Mouse (Mus musculus) midbrain, postnatal 0 days (tissue): ENCODE measurements around the gene Antxr1. TPM values are rescaled to one million over a fixed set of nuclear protein-coding genes. Genes with fewer than 3 reads are reported as not detected.

ENCODE experiments used
- ATAC-seq: fragments of 200-750 bp; cut with Nextera tagmentation; 2 replicates; pipeline ENCODE4 v1.8.0; 2017; ENCODE audit warnings: moderate number of reproducible peaks, mild to moderate bottlenecking, moderate TSS enrichment, moderate library complexity; ENCODE audit not compliant: low FRiP score
- DNase-seq: peaks from one replicate; pipeline ENCODE4 v3.0.0-alpha.2; 2015; ENCODE audit warnings: low spot score
- H3K27ac ChIP-seq: fragments of 300-500 bp; sonication (generic); 2 replicates; pipeline ENCODE4 v1.5.1; 2014; ENCODE audit warnings: low read depth, mild to moderate bottlenecking, low read length, mixed read lengths
- H3K27me3 ChIP-seq: fragments of 300-500 bp; sonication (generic); 2 replicates; pipeline ENCODE4 v1.6.1; 2014; ENCODE audit warnings: low read length, control low read depth, mixed read lengths; ENCODE audit not compliant: insufficient read depth
- H3K36me3 ChIP-seq: fragments of 300-500 bp; sonication (generic); 2 replicates; pipeline ENCODE4 v1.6.1; 2014; ENCODE audit warnings: low read length, control low read depth, mixed read lengths; ENCODE audit not compliant: insufficient read depth
- H3K4me1 ChIP-seq: fragments of 300-500 bp; sonication (generic); 2 replicates; pipeline ENCODE4 v1.6.1; 2014; ENCODE audit warnings: mild to moderate bottlenecking, control low read depth, antibody characterized with exemption, low read length, mixed read lengths; ENCODE audit not compliant: insufficient read depth
- H3K4me2 ChIP-seq: fragments of 300-500 bp; sonication (generic); 2 replicates; pipeline ENCODE4 v1.6.1; 2014; ENCODE audit warnings: low read depth, mild to moderate bottlenecking, low read length, mixed read lengths; ENCODE audit not compliant: poor library complexity, severe bottlenecking
- H3K4me3 ChIP-seq: fragments of 300-500 bp; sonication (generic); 2 replicates; pipeline ENCODE4 v1.5.1; 2014; ENCODE audit warnings: low read depth, mild to moderate bottlenecking, low read length, moderate library complexity
- H3K9ac ChIP-seq: fragments of 300-500 bp; sonication (generic); replicated peaks from 2 replicates; pipeline ENCODE4 v1.6.1; 2014; ENCODE audit warnings: mild to moderate bottlenecking, low read length, moderate library complexity, mixed read lengths; ENCODE audit not compliant: poor library complexity, severe bottlenecking
- H3K9me3 ChIP-seq: fragments of 300-500 bp; sonication (generic); 2 replicates; pipeline ENCODE4 v1.6.1; 2016; ENCODE audit warnings: low read length, control low read depth
- CTCF ChIP-seq: IDR thresholded peaks from 2 replicates; pipeline ENCODE4 v1.5.1; 2016; ENCODE audit warnings: antibody characterized with exemption, mild to moderate bottlenecking
- WGBS: fragments of 180-500 bp; shearing (Covaris S2); extraction: QIAGEN DNeasy Blood & Tissue Kit; methylation state at CpG from one replicate; pipeline ENCODE4 v1.1.7; 2014; 5-methylcytosine and 5-hydroxymethylcytosine counted together
- polyA plus RNA-seq: library from polyadenylated mRNA; unstranded; fragments of >200 nt; fragmentation: Nextera tagmentation; extraction: Ambion mirVana; gene quantifications from 2 replicates; pipeline ENCODE4 v1.2.1, GENCODE M21; 2015
- total RNA-seq: library from RNA; depleted of rRNA; stranded (reverse); fragments of >200 nt; gene quantifications from 2 replicates; pipeline ENCODE4 v1.2.3, GENCODE M21; 2014

Gene Antxr1
- total and polyA plus RNA-seq, 2 experiments from 2014 or later: 2.9 to 13.1 TPM

- DNase-seq (no peak), ATAC-seq (no peak)
- TF ChIP-seq CTCF: no peak
- no peak overlapping the region for H3K9ac ChIP-seq
- no peaks in the 10 kb centered on the region for H3K9me3 ChIP-seq
- no peaks in the 10 kb centered on the region for H3K27me3 ChIP-seq
- no peak overlapping the region for H3K4me2 ChIP-seq
- peaks cover 2% of the 10 kb centered on the region; the same call in 1 of the 2 replicates for H3K4me1 ChIP-seq
- H3K27ac ChIP-seq: no peak overlapping the region
- H3K36me3 ChIP-seq: no peaks in the 10 kb centered on the region; the same call in 1 of the 2 replicates
- WGBS: 83% methylated on average over 13 of the region's 13 CpGs
- H3K4me3 ChIP-seq: no peak overlapping the region
Measured at GRCm38 (mm10) chr6:87219061-87219992, 116.3 kb downstream of the Antxr1 start.

GRCm38 (mm10) chr6:87216114-87216591 is 119.5 kb downstream of the Antxr1 start:
- Histone ChIP-seq H3K4me2 (no peak overlapping the region), H3K9me3 (no peaks in the 10 kb centered on the region), H3K36me3 (no peaks in the 10 kb centered on the region; the same call in 1 of the 2 replicates), H3K9ac (no peak overlapping the region), H3K27me3 (no peaks in the 10 kb centered on the region), H3K27ac (no peak overlapping the region), H3K4me1 (peaks cover 2% of the 10 kb centered on the region; the same call in 1 of the 2 replicates), H3K4me3 (no peak overlapping the region)
- no peak for DNase-seq
- WGBS: 83% methylated on average over 2 of the region's 2 CpGs
- no peak for ATAC-seq
- TF ChIP-seq CTCF: no peak

GRCm38 (mm10) chr6:87213262-87213661 is 122.4 kb downstream of the Antxr1 start:
- Histone ChIP-seq H3K36me3 (no peaks in the 10 kb centered on the region; the same call in 1 of the 2 replicates), H3K4me1 (peaks cover 2% of the 10 kb centered on the region; the same call in 1 of the 2 replicates), H3K27ac (no peak overlapping the region), H3K27me3 (no peaks in the 10 kb centered on the region), H3K9me3 (no peaks in the 10 kb centered on the region), H3K4me2 (no peak overlapping the region), H3K9ac (no peak overlapping the region), H3K4me3 (no peak overlapping the region)
- TF ChIP-seq CTCF: no peak
- ATAC-seq (no peak), DNase-seq (no peak)
- 93% methylated on average over 7 of the region's 7 CpGs for WGBS

- WGBS: 90% methylated on average over 3 of the region's 3 CpGs
Measured at GRCm38 (mm10) chr6:87211551-87211950, 124.1 kb downstream of the Antxr1 start.

GRCm38 (mm10) chr6:87207373-87207982 is 128.1 kb downstream of the Antxr1 start:
- no peaks in the 10 kb centered on the region for H3K27me3 ChIP-seq
- no peak overlapping the region for H3K4me2 ChIP-seq
- no peak overlapping the region for H3K9ac ChIP-seq
- peaks cover 1% of the 10 kb centered on the region; the same call in 1 of the 2 replicates for H3K4me1 ChIP-seq
- DNase-seq (peak; percentile 54), ATAC-seq (no peak)
- no peak overlapping the region for H3K4me3 ChIP-seq
- no peaks in the 10 kb centered on the region for H3K36me3 ChIP-seq
- no peaks in the 10 kb centered on the region for H3K9me3 ChIP-seq
- no peak for TF ChIP-seq CTCF
- 71% methylated on average over 13 of the region's 13 CpGs for whole genome bisulfite sequencing
- H3K27ac ChIP-seq: no peak overlapping the region

More at GRCm38 (mm10) chr6:87211551-87211950, 124.1 kb downstream of the Antxr1 start:
- H3K9me3 ChIP-seq: no peaks in the 10 kb centered on the region
- H3K4me3 ChIP-seq: no peak overlapping the region
- no peak overlapping the region for H3K9ac ChIP-seq
- ATAC-seq (no peak), DNase-seq (no peak)
- peaks cover 2% of the 10 kb centered on the region; the same call in 1 of the 2 replicates for H3K4me1 ChIP-seq
- no peak overlapping the region for H3K4me2 ChIP-seq
- TF ChIP-seq CTCF: no peak
- no peak overlapping the region for H3K27ac ChIP-seq
- H3K27me3 ChIP-seq: no peaks in the 10 kb centered on the region
- H3K36me3 ChIP-seq: no peaks in the 10 kb centered on the region; the same call in 1 of the 2 replicates
